Mouse (Mus musculus) spleen, adult 2 months (tissue): ENCODE results near the gene Adamts10. TPM values are rescaled to one million over a fixed set of nuclear protein-coding genes. Genes with fewer than 3 reads are reported as not detected.

Source experiments
- DNase-seq, 2 experiments: peaks; one replicate each; pipeline versions ENCODE4 v3.0.0 to v3.0.0-alpha.2; 2012 to 2021; ENCODE audit warnings: low spot score in 2 of 2, low read depth in 1 of 2
- H3K27ac ChIP-seq: fragments of 200-500 bp; 2 replicates; pipeline ENCODE4 v1.5.1; 2012; ENCODE audit warnings: low read length, inconsistent platforms; ENCODE audit not compliant: insufficient read depth
- H3K27me3 ChIP-seq: fragments of 200-500 bp; 2 replicates; pipeline ENCODE4 v1.6.1; 2012; ENCODE audit warnings: mild to moderate bottlenecking, moderate library complexity, low read length, inconsistent platforms; ENCODE audit not compliant: control insufficient read depth, insufficient read depth
- H3K36me3 ChIP-seq: fragments of 200-500 bp; 2 replicates; pipeline ENCODE4 v1.6.1; 2012; ENCODE audit warnings: mild to moderate bottlenecking, low read length, inconsistent platforms; ENCODE audit not compliant: control insufficient read depth, insufficient read depth
- H3K4me1 ChIP-seq: fragments of 200-500 bp; 2 replicates; pipeline ENCODE4 v1.6.1; 2011; ENCODE audit warnings: inconsistent platforms; ENCODE audit not compliant: control insufficient read depth, insufficient read depth, insufficient read length
- H3K4me3 ChIP-seq: fragments of 200-500 bp; 2 replicates; pipeline ENCODE4 v1.5.1; 2011; ENCODE audit warnings: mild to moderate bottlenecking, inconsistent platforms; ENCODE audit not compliant: insufficient read depth, insufficient read length; ENCODE audit errors: extremely low read depth
- CTCF ChIP-seq: fragments of 200-500 bp; IDR thresholded peaks from 2 replicates; pipeline ENCODE4 v1.5.1; 2011; ENCODE audit warnings: mild to moderate bottlenecking, inconsistent platforms; ENCODE audit not compliant: insufficient read depth, insufficient read length, insufficient replicate concordance; ENCODE audit errors: extremely low read depth
- POLR2A ChIP-seq: fragments of 200-500 bp; IDR thresholded peaks from 2 replicates; pipeline ENCODE4 v1.6.1; 2011; ENCODE audit warnings: low read depth, low read length, inconsistent platforms
- WGBS: fragments of 180-500 bp; shearing (Covaris S2); methylation state at CpG from one replicate; pipeline ENCODE4 v1.1.7; 2018; 5-methylcytosine and 5-hydroxymethylcytosine counted together
- polyA plus RNA-seq: library from polyadenylated mRNA; depleted of rRNA; stranded (reverse); fragments of >200 nt; gene quantifications from 2 replicates; pipeline ENCODE4 v1.2.3, GENCODE M21; 2012

Adamts10 gene
- polyA plus RNA-seq, 1 experiment, result 97.2 TPM

DNA sequence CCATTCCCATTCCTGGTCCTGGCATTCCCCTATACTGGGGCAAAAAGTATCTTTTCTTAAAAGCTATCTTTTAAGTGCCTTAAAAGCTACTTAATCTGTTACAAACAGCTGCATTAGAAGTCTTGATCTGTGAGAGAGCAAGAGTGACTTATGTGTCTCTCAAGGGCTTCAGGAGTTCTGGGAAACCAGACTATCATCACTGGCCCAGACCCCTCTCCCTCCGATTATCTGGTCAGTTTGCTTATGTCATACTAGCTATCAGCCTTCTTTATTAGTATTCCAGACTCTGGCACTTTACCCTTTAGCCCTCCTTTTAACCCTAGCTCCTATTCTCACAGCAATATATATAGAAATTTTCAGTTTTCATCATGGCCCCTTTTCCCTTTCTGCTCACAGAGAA lies 25.1 kb upstream of the Adamts10 start:
- Histone ChIP-seq H3K27me3 (no peaks in the 10 kb centered on the region), H3K4me1 (no peaks in the 10 kb centered on the region), H3K36me3 (no peaks in the 10 kb centered on the region), H3K27ac (no peak overlapping the region), H3K4me3 (no peak overlapping the region)
- DNase-seq, result no peak
- WGBS, result 88% methylated on average over 1 of the region's 1 CpGs
- TF ChIP-seq CTCF (no peak), POLR2A (no peak)

DNA sequence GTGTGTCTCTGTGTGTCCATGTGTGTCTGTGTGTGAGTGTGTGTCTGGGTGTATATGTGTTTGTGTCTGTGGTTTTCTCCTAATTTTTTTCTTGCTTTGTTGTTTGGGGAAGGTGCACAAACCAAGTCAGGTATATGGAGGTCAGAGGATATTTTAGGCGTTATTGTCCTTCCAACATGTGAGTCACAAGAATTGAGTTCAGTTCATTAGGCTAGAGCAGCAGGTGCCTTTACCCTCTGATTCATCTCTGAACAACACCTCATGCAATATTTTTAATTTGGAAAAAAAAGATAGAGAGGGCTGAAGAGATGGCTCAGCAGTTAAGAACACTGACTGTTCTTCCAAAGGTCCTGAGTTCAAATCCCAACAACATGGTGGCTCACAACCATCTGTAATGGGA lies 15.6 kb upstream of the Adamts10 start:
- no peak for DNase-seq
- Histone ChIP-seq H3K27me3 (no peaks in the 10 kb centered on the region), H3K4me3 (no peak overlapping the region), H3K4me1 (no peaks in the 10 kb centered on the region), H3K27ac (no peak overlapping the region), H3K36me3 (no peaks in the 10 kb centered on the region)
- 85% methylated on average over 1 of the region's 1 CpGs for WGBS
- no peak for TF ChIP-seq POLR2A

DNA sequence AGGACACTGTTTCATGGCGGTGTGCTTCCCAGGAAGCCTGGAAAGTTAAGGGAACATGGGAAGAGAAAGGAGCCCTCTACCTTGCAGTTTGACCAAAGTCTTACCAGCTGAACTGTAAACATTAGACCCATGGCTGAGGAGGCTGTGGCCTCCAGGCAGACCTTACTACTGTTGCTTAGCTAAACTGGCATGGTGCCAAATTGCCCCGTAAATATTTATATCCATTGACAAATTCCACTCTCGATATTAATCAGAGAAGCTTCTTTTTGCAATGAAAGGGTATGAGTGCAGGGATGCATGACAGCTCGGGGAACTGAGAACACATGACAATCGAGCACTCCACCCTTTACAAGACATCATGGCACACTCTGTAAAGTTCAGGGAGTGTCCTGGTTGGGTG lies 13.8 kb upstream of the Adamts10 start:
- DNase-seq, result no peak
- H3K4me1 ChIP-seq, result no peaks in the 10 kb centered on the region
- no peak overlapping the region for H3K27ac ChIP-seq
- H3K27me3 ChIP-seq, result no peaks in the 10 kb centered on the region
- WGBS, result 80% methylated on average over 5 of the region's 5 CpGs
- TF ChIP-seq POLR2A, result no peak
- TF ChIP-seq CTCF, result no peak
- H3K4me3 ChIP-seq, result no peak overlapping the region
- no peaks in the 10 kb centered on the region for H3K36me3 ChIP-seq

DNA sequence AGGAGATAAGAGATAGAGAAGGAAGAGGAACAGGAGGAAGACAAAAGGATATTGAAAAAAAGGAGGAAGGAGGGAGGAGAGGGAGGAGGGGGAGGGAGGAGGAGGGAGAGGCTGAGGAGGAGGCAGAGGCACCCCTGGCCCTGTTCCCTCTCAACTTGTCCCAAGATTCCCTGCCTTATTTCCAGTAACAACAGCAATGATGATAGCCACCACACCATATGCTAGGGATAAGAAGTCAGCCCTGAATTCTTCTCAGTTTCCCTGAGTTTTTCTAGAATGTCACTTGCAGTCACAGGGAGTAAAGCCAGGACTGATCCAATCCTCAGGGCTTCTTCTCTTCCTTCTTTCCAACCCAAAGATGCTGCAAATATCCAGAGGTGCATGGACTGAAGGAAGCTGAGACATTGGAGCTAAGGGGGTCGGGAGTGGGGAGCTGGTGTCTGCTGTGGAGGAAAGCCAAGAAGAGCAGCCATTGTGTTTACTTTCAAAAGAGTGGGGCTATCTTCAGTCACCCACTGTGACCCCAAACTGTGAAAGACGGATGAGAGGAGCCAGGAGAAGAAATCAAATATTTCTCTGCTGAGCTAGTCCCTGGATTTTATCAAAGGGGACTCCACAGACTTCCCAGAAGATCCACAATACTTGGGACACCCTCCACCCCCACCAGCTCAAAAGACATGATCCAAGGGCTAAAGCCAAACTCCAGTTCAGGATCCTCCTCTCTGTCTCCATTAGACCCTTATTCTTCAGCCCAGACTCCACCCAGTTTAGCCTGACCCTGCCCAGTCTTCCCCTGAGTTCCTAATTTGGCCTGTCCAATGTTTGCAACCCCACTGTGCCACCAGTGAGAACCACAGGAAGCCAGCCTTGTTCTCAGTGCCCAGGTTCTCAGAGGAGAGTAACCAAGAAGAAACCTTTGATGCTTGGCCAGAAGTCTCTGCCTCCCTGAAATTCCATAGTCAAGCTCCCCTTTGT lies 11.3 kb upstream of the Adamts10 start:
- H3K27ac ChIP-seq, result no peak overlapping the region
- no peak for DNase-seq
- no peaks in the 10 kb centered on the region for H3K36me3 ChIP-seq
- 74% methylated on average over 2 of the region's 2 CpGs for WGBS
- TF ChIP-seq CTCF (no peak), POLR2A (no peak)
- H3K4me1 ChIP-seq, result no peaks in the 10 kb centered on the region
- no peaks in the 10 kb centered on the region for H3K27me3 ChIP-seq
- no peak overlapping the region for H3K4me3 ChIP-seq

DNA sequence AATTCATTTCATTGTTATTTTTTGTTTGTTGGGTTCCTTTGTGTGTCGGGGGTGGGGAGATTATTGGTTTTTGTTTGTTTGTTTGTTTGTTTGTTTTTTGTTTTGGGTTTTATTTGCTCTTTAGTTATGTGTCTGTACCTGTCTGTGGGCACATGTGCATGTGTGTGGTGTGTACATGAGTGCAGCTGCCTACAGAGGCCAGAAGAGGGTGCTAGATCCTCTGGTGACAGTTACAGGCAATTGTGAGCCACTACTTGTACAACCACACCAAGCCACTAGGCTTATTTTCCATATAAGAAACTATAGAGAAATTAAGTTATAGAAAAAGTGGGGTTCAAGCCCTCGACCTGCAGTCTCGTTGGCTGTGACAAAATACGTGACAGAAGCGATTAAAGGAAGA lies 10.1 kb upstream of the Adamts10 start:
- DNase-seq, result no peak
- Histone ChIP-seq H3K4me1 (no peaks in the 10 kb centered on the region), H3K4me3 (no peak overlapping the region), H3K27me3 (no peaks in the 10 kb centered on the region), H3K27ac (no peak overlapping the region), H3K36me3 (no peaks in the 10 kb centered on the region)
- 91% methylated on average over 5 of the region's 5 CpGs for WGBS
- no peak for TF ChIP-seq POLR2A

DNA sequence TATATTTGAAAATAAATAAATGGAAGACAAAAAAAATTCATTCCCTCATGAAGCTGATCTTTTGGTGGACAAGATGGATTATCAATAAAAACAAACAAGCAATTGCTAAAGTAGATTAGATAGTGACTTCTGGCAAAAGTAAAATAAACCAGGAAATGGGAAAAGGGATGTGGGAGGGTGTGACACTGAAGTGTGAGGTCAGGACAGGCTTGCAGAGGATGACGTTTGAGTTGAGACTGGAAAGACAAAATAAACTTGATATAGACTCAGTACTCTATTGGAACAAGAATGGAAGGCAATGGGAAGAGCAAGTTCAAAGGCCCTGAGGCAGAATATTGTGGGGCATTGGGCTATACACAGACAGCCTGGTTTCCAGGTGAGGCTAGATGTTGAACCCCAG lies 3.6 kb upstream of the Adamts10 start:
- no peak for DNase-seq
- Histone ChIP-seq H3K27ac (no peak overlapping the region), H3K27me3 (no peaks in the 10 kb centered on the region), H3K4me1 (peaks cover 3% of the 10 kb centered on the region; the same call in 1 of the 2 replicates), H3K4me3 (no peak overlapping the region), H3K36me3 (no peaks in the 10 kb centered on the region)
- TF ChIP-seq POLR2A (no peak), CTCF (no peak)
- 57% methylated on average over 1 of the region's 1 CpGs for WGBS

DNA sequence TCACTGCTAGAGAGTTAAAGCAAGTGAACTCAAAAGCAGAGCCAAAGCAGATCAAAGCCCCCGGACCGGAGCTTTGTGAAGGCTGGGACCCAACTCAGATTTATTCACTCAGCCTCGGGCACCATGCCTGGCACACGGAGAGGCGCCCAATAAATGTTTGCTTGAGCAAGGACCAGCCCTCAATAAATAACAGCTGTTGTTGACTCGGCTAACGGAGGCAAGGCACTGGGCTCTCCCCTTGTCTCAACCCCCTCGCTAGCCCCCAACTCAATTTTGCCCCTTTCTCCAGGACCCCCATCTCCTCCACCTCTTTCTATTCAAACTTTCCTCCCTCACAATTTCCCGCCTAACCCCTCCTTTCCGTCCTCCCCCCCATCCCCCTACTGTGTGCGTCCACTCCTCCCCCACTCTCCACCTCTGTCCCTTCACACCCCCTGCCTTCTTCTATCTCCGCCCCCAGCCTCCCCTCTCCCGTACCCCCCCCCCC lies 530 bp upstream of the Adamts10 start:
- Histone ChIP-seq H3K36me3 (no peaks in the 10 kb centered on the region), H3K27me3 (no peaks in the 10 kb centered on the region), H3K4me3 (peak overlapping the region; percentile 95), H3K27ac (no peak overlapping the region), H3K4me1 (peaks cover 6% of the 10 kb centered on the region; the same call in 1 of the 2 replicates)
- TF ChIP-seq POLR2A (no peak), CTCF (no peak)
- WGBS, result 15% methylated on average over 12 of the region's 13 CpGs
- no peak for DNase-seq
